Mouse (Mus musculus): ENCODE data around the gene Gm11569.
"Not testable (repeated sequence)": the region's sequence is repeated elsewhere in the genome, so short reads cannot be mapped to it uniquely, and the experiment has no call there.

The Gm11569 gene

GRCm38 (mm10) chr11:99798832-99799231 lies at the start of gene Gm11569:
Gene Gm11569 (minus strand): TSS chr11:99798932.
- not testable (repeated sequence) for ATAC-seq (ENCODE audit: low TSS enrichment)

- no peak for ATAC-seq (ENCODE audit: low TSS enrichment)
Measured at GRCm38 (mm10) chr11:99846746-99847145, 48.0 kb upstream of the Gm11569 start.

- no peak for ATAC-seq (ENCODE audit: low TSS enrichment)
Measured at GRCm38 (mm10) chr11:99842185-99842584, 43.5 kb upstream of the Gm11569 start.

GRCm38 (mm10) chr11:99837966-99838365 lies 39.2 kb upstream of the Gm11569 start, which contains the start of gene 2300003K06Rik:
Gene 2300003K06Rik (minus strand): TSS chr11:99838066.
- ATAC-seq (ENCODE audit: low TSS enrichment) = no peak

- ATAC-seq (ENCODE audit: low TSS enrichment) = not testable (repeated sequence)
Measured at GRCm38 (mm10) chr11:99815566-99815965, 16.8 kb upstream of the Gm11569 start, which contains the start of gene Gm11564. Gene Gm11564 (minus strand): TSS chr11:99815666.

GRCm38 (mm10) chr11:99809792-99810191 lies 11.1 kb upstream of the Gm11569 start, which contains the start of gene Krtap4-13:
Gene Krtap4-13 (minus strand): TSS chr11:99809892.
- ATAC-seq (ENCODE audit: low TSS enrichment) = not testable (repeated sequence)

GRCm38 (mm10) chr11:99804346-99804745 lies 5.6 kb upstream of the Gm11569 start, which contains the start of gene Gm11554:
Gene Gm11554 (minus strand): TSS chr11:99804446.
- ATAC-seq (ENCODE audit: low TSS enrichment) = not testable (repeated sequence)

GRCm38 (mm10) chr11:99793367-99793766 lies 5.4 kb downstream of the Gm11569 start, which contains the start of gene Gm11596:
Gene Gm11596 (minus strand): TSS chr11:99793467.
- no peak for ATAC-seq (ENCODE audit: low TSS enrichment)

- not testable (repeated sequence) for ATAC-seq (ENCODE audit: low TSS enrichment)
Measured at GRCm38 (mm10) chr11:99784900-99785299, 13.8 kb downstream of the Gm11569 start, which contains the start of gene Krtap4-9. Gene Krtap4-9 (plus strand): TSS chr11:99785200.

GRCm38 (mm10) chr11:99780604-99781003 lies 18.1 kb downstream of the Gm11569 start, which contains the start of gene Krtap4-8:
Gene Krtap4-8 (minus strand): TSS chr11:99780704.
- no peak for ATAC-seq (ENCODE audit: low TSS enrichment)

GRCm38 (mm10) chr11:99778401-99778800 lies 20.3 kb downstream of the Gm11569 start:
- ATAC-seq (ENCODE audit: low TSS enrichment) = no peak

GRCm38 (mm10) chr11:99772813-99773212 lies 25.9 kb downstream of the Gm11569 start, which contains the start of gene Gm11595:
Gene Gm11595 (minus strand): TSS chr11:99772913.
- ATAC-seq (ENCODE audit: low TSS enrichment) = not testable (repeated sequence)

- ATAC-seq (ENCODE audit: low TSS enrichment) = no peak
Measured at GRCm38 (mm10) chr11:99768410-99768809, 30.3 kb downstream of the Gm11569 start.

- no peak for ATAC-seq (ENCODE audit: low TSS enrichment)
Measured at GRCm38 (mm10) chr11:99758877-99759276, 39.9 kb downstream of the Gm11569 start.

All from frontal cortex, adult (tissue).